Mouse (Mus musculus): ENCODE measurements around the gene Fkbp14.

DNA sequence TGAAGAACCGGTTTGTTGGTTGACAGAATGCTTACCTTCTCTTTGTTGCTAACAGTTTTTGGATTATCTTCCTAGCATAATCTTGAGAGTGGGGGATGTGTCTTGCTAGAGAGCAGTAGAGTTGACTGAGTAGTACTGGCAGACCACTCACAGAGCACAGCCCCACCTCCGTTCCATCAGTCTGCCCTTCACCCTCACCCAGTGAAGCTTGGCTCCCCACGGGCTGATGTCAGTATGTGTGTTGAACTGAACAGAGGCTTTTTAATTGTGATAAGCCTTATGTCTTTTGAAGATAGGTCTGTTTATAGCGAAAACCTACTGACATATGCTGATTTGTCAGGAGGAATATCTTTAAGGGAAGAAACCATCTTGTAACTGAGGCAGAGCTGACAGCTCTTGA is 46.1 kb upstream of the Fkbp14 start:
- TF ChIP-seq CTCF (IDR thresholded peaks at IDR 0.05; ENCODE audit: control insufficient read depth, insufficient read depth, low read length) (no peak), POLR2A (IDR thresholded peaks at IDR 0.05; ENCODE audit: borderline replicate concordance, control insufficient read depth, low read depth, low read length) (no peak)
